Mouse (Mus musculus): ENCODE results near the gene Nampt.

Nampt gene

DNA sequence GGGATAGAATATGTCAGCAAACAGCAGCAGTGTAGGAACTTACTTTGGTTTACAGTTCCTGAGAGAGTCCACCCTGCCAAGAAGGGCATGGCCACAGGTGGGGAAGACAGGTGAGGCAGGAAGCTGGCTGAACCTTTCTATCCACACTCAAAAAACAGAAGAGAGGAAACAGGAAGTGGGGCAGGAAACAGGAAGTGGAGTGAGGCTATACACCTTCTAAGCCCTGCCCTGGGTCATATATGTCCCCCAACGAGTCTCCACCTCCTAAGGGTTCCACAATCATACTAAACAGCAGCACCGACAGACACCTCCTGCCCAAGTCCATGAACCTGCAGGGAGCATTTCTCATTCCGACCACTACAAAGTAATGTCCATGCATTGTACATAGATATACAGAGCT lies 81.7 kb downstream of the Nampt start:
- no peak for DNase-seq (ENCODE audit: low spot score)
